Mouse (Mus musculus) myocyte (in vitro differentiated cells): ENCODE data around the gene Frmd4a.
A peak's percentile ranks its signal among the peaks of the same experiment; 100 is the strongest.

Experiments used
- CEBPB ChIP-seq: IDR thresholded peaks from 2 replicates; pipeline ENCODE4 v1.6.1; 2011; ENCODE audit warnings: mild to moderate bottlenecking, moderate library complexity; ENCODE audit not compliant: poor library complexity, insufficient read depth, severe bottlenecking
- E2F4 ChIP-seq: IDR thresholded peaks from one replicate; pipeline ENCODE4 v1.6.1; 2011; ENCODE audit warnings: mild to moderate bottlenecking, control low read depth, moderate library complexity; ENCODE audit not compliant: insufficient read depth
- MAX ChIP-seq: IDR thresholded peaks from one replicate; pipeline ENCODE4 v1.6.1; 2011; ENCODE audit warnings: low read depth, mild to moderate bottlenecking, control low read depth
- MYOG ChIP-seq, 3 experiments: IDR thresholded peaks; one replicate each; pipeline ENCODE4 v1.6.1; 2011; ENCODE audit warnings: control low read depth in 2 of 3, low read depth in 2 of 3, mild to moderate bottlenecking in 2 of 3; ENCODE audit not compliant: insufficient read length in 2 of 3, control insufficient read depth in 1 of 3, insufficient read depth in 1 of 3
- POLR2A ChIP-seq: IDR thresholded peaks from one replicate; pipeline ENCODE4 v1.6.1; 2011; ENCODE audit warnings: low read depth, mild to moderate bottlenecking, control low read depth, moderate library complexity; ENCODE audit not compliant: insufficient read length
- POLR2AphosphoS2 ChIP-seq: IDR thresholded peaks from one replicate; pipeline ENCODE4 v1.6.1; 2011; ENCODE audit warnings: low read depth, control low read depth; ENCODE audit not compliant: insufficient read length
- TCF3 ChIP-seq: IDR thresholded peaks from one replicate; pipeline ENCODE4 v1.6.1; 2011; ENCODE audit warnings: low read depth, control low read depth; ENCODE audit not compliant: insufficient read length
- USF1 ChIP-seq: IDR thresholded peaks from one replicate; pipeline ENCODE4 v1.6.1; 2011; ENCODE audit warnings: low read depth, mild to moderate bottlenecking, control low read depth, moderate library complexity

- TF ChIP-seq POLR2A = no peak
- no peak for TF ChIP-seq MAX
- TF ChIP-seq E2F4 = no peak
- peak; percentile 49 for TF ChIP-seq USF1
- TF ChIP-seq TCF3 = no peak
- TF ChIP-seq CEBPB = no peak
- TF ChIP-seq POLR2AphosphoS2 = no peak
- TF ChIP-seq MYOG (IDR thresholded peaks at IDR 0.05; ENCODE audit: control insufficient read depth in 1 of 3, insufficient read depth in 1 of 3, insufficient read length in 2 of 3, low read depth in 2 of 3) = no peak
These were observed 273.6 kb downstream of the Frmd4a start for GRCm38 (mm10) chr2:4291100-4291499.
